Mouse (Mus musculus) CH12.LX (cell line): ENCODE measurements around the gene Defa26. TPM values are rescaled to one million over a fixed set of nuclear protein-coding genes. Genes with fewer than 3 reads are reported as not detected.

Source experiments
- polyA plus RNA-seq: library from polyadenylated mRNA; unstranded; fragments of >175 nt; gene quantifications from 2 replicates; pipeline ENCODE4 v1.2.1, GENCODE M21; 2012; ENCODE audit warnings: low read depth; ENCODE audit not compliant: insufficient read length
- total RNA-seq, 2 experiments: library from RNA; depleted of rRNA; stranded (reverse); fragments of 300-350 nt in 1 of 2; fragments of >200 nt in 1 of 2; gene quantifications; 2 replicates each; pipeline ENCODE4 v1.2.3; 2012 to 2014

Defa26 gene
- total and polyA plus RNA-seq, 3 experiments = not detected

Other genes with a start within 250 kb of the Defa26 start
- gene Defa2, start 239.7 kb upstream of the Defa26 start, total RNA-seq (2012; rRNA removed) = not detected in 2 replicates
- not detected in 2 replicates for gene Defa2, start 239.7 kb upstream of the Defa26 start, total RNA-seq (2014; rRNA removed)
- not detected in 2 replicates for gene Defa2, start 239.7 kb upstream of the Defa26 start, polyA plus RNA-seq
- not detected in 2 replicates for gene Defa33, start 226.4 kb upstream of the Defa26 start, total RNA-seq (2012; rRNA removed)
- gene Defa33, start 226.4 kb upstream of the Defa26 start, total RNA-seq (2014; rRNA removed) = not detected in 2 replicates
- gene Defa33, start 226.4 kb upstream of the Defa26 start, polyA plus RNA-seq = not detected in 2 replicates
- gene Defa36, start 190.8 kb upstream of the Defa26 start, total RNA-seq (2012; rRNA removed) = not detected in 2 replicates
- gene Defa36, start 190.8 kb upstream of the Defa26 start, total RNA-seq (2014; rRNA removed) = not detected in 2 replicates
- not detected in 2 replicates for gene Defa36, start 190.8 kb upstream of the Defa26 start, polyA plus RNA-seq
- gene Gm7849, start 161.6 kb upstream of the Defa26 start, total RNA-seq (2012; rRNA removed) = not detected in 2 replicates
- gene Gm7849, start 161.6 kb upstream of the Defa26 start, total RNA-seq (2014; rRNA removed) = not detected in 2 replicates
- not detected in 2 replicates for gene Gm7849, start 161.6 kb upstream of the Defa26 start, polyA plus RNA-seq
- not detected in 2 replicates for gene Defa20, start 108.9 kb upstream of the Defa26 start, total RNA-seq (2012; rRNA removed)
- gene Defa20, start 108.9 kb upstream of the Defa26 start, total RNA-seq (2014; rRNA removed) = not detected in 2 replicates
- gene Defa20, start 108.9 kb upstream of the Defa26 start, polyA plus RNA-seq = not detected in 2 replicates
- gene Defa32, start 89.2 kb upstream of the Defa26 start, total RNA-seq (2012; rRNA removed) = not detected in 2 replicates
- not detected in 2 replicates for gene Defa32, start 89.2 kb upstream of the Defa26 start, total RNA-seq (2014; rRNA removed)
- not detected in 2 replicates for gene Defa32, start 89.2 kb upstream of the Defa26 start, polyA plus RNA-seq
- not detected in 2 replicates for gene Defa37, start 52.8 kb upstream of the Defa26 start, total RNA-seq (2012; rRNA removed)
- gene Defa37, start 52.8 kb upstream of the Defa26 start, total RNA-seq (2014; rRNA removed) = not detected in 2 replicates
- not detected in 2 replicates for gene Defa37, start 52.8 kb upstream of the Defa26 start, polyA plus RNA-seq
- gene Defa28, start 35.2 kb upstream of the Defa26 start, total RNA-seq (2012; rRNA removed) = not detected in 2 replicates
- not detected in 2 replicates for gene Defa28, start 35.2 kb upstream of the Defa26 start, total RNA-seq (2014; rRNA removed)
- gene Defa28, start 35.2 kb upstream of the Defa26 start, polyA plus RNA-seq = not detected in 2 replicates
- gene Gm7861, start 23.7 kb upstream of the Defa26 start, total RNA-seq (2012; rRNA removed) = not detected in 2 replicates
- not detected in 2 replicates for gene Gm7861, start 23.7 kb upstream of the Defa26 start, total RNA-seq (2014; rRNA removed)
- gene Gm7861, start 23.7 kb upstream of the Defa26 start, polyA plus RNA-seq = not detected in 2 replicates
- gene Defa17, start 37.6 kb downstream of the Defa26 start, total RNA-seq (2012; rRNA removed) = not detected in 2 replicates
- not detected in 2 replicates for gene Defa17, start 37.6 kb downstream of the Defa26 start, total RNA-seq (2014; rRNA removed)
- gene Defa17, start 37.6 kb downstream of the Defa26 start, polyA plus RNA-seq = not detected in 2 replicates
- gene Defa34, start 47.6 kb downstream of the Defa26 start, total RNA-seq (2012; rRNA removed) = not detected in 2 replicates
- not detected in 2 replicates for gene Defa34, start 47.6 kb downstream of the Defa26 start, total RNA-seq (2014; rRNA removed)
- gene Defa34, start 47.6 kb downstream of the Defa26 start, polyA plus RNA-seq = not detected in 2 replicates
- not detected in 2 replicates for gene AY761184, start 85.5 kb downstream of the Defa26 start, total RNA-seq (2012; rRNA removed)
- gene AY761184, start 85.5 kb downstream of the Defa26 start, total RNA-seq (2014; rRNA removed) = not detected in 2 replicates
- not detected in 2 replicates for gene AY761184, start 85.5 kb downstream of the Defa26 start, polyA plus RNA-seq
- not detected in 2 replicates for gene Defa24, start 116.3 kb downstream of the Defa26 start, total RNA-seq (2012; rRNA removed)
- not detected in 2 replicates for gene Defa24, start 116.3 kb downstream of the Defa26 start, total RNA-seq (2014; rRNA removed)
- gene Defa24, start 116.3 kb downstream of the Defa26 start, polyA plus RNA-seq = not detected in 2 replicates
- gene Defb50, start 205.4 kb downstream of the Defa26 start, total RNA-seq (2012; rRNA removed) = not detected in 2 replicates
- gene Defb50, start 205.4 kb downstream of the Defa26 start, total RNA-seq (2014; rRNA removed) = not detected in 2 replicates
- gene Defb50, start 205.4 kb downstream of the Defa26 start, polyA plus RNA-seq = not detected in 2 replicates
- not detected in 2 replicates for gene Defb2, start 221.7 kb downstream of the Defa26 start, total RNA-seq (2012; rRNA removed)
- not detected in 2 replicates for gene Defb2, start 221.7 kb downstream of the Defa26 start, total RNA-seq (2014; rRNA removed)
- gene Defb2, start 221.7 kb downstream of the Defa26 start, polyA plus RNA-seq = not detected in 2 replicates
- gene Defb10, start 240.7 kb downstream of the Defa26 start, total RNA-seq (2012; rRNA removed) = not detected in 2 replicates
- not detected in 2 replicates for gene Defb10, start 240.7 kb downstream of the Defa26 start, total RNA-seq (2014; rRNA removed)
- gene Defb10, start 240.7 kb downstream of the Defa26 start, polyA plus RNA-seq = not detected in 2 replicates